Mouse (Mus musculus) erythroblast, embryonic 14.5 days (primary cell): Measurements from ENCODE around the gene Mog. TPM values are rescaled to one million over a fixed set of nuclear protein-coding genes. Genes with fewer than 3 reads are reported as not detected.
"Not testable (repeated sequence)": the region's sequence is repeated elsewhere in the genome, so short reads cannot be mapped to it uniquely, and the experiment has no call there.

Experiments used
- H3K27me3 ChIP-seq: 2 replicates; pipeline ENCODE4 v1.6.1; 2012; ENCODE audit warnings: inconsistent platforms; ENCODE audit not compliant: control insufficient read depth
- H3K36me3 ChIP-seq: 2 replicates; pipeline ENCODE4 v1.6.1; 2012; ENCODE audit warnings: mild to moderate bottlenecking, inconsistent platforms; ENCODE audit not compliant: control insufficient read depth
- H3K4me1 ChIP-seq: 2 replicates; pipeline ENCODE4 v1.6.1; 2012; ENCODE audit warnings: inconsistent platforms; ENCODE audit not compliant: control insufficient read depth
- H3K4me3 ChIP-seq: replicated peaks from 2 replicates; pipeline ENCODE3; 2012; ENCODE audit warnings: moderate library complexity, mild to moderate bottlenecking, inconsistent platforms
- H3K9me3 ChIP-seq: 2 replicates; pipeline ENCODE4 v1.6.1; 2012; ENCODE audit warnings: low read length, inconsistent platforms, mixed read lengths; ENCODE audit not compliant: control insufficient read depth
- GATA1 ChIP-seq: IDR thresholded peaks from 2 replicates; pipeline ENCODE4 v1.6.1; 2012; ENCODE audit warnings: low read length, inconsistent platforms, mixed read lengths
- TAL1 ChIP-seq: IDR thresholded peaks from 3 replicates; pipeline ENCODE4 v1.6.1; 2012; ENCODE audit warnings: low read length, inconsistent platforms, mixed read lengths
- polyA plus RNA-seq: library from polyadenylated mRNA; stranded (reverse); fragments of >175 nt; gene quantifications from 2 replicates; pipeline ENCODE4 v1.2.3, GENCODE M21; 2012

Mog gene
- polyA plus RNA-seq, 1 experiment = not detected

DNA sequence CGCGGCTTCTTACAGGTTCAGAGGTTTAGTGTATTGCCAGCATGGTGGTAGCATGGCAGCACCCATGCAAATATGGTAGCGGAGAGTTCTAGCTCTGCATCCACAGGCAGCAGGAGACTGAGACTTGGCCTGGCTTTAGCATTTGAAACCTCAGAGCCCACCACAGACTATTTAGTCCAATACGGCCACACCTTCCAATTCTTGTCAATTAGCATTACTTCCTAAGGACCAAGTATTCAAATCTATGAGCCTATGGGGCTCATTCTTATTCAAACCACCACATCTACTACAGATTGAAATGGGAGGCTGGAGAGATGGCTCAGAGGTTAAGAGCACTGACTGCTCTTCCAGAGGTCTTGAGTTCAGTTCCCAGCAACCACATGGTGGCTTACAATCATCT, 4.3 kb upstream of the Mog start:
- H3K9me3 ChIP-seq = no peaks in the 10 kb centered on the region
- H3K27me3 ChIP-seq = no peaks in the 10 kb centered on the region
- no peak for TF ChIP-seq GATA1
- no peak for TF ChIP-seq TAL1
- no peak overlapping the region for H3K4me3 ChIP-seq
- no peaks in the 10 kb centered on the region for H3K36me3 ChIP-seq
- H3K4me1 ChIP-seq = peaks cover 6% of the 10 kb centered on the region

DNA sequence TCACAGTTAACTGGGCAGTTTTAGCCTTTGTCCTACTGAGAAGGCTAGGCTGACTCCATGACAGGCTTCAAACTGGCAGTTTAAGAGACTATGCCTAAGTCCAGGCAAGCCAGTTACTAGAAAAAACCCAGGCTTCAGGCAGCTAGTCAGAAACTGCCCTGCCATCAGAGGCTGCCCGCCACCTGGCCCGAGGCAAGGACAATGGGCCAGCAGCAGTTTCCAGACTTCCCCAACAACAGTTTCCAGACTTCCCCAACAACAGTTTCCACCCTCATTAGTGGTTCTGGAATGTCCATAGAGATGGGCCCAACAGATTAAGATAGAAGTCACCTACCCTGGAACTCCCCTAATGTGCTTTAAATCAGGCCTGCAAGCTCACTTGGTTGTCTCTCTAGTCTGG, 3.2 kb upstream of the Mog start:
- no peak for TF ChIP-seq TAL1
- no peak for TF ChIP-seq GATA1
- H3K9me3 ChIP-seq = no peaks in the 10 kb centered on the region
- no peak overlapping the region for H3K4me3 ChIP-seq
- H3K36me3 ChIP-seq = no peaks in the 10 kb centered on the region
- no peaks in the 10 kb centered on the region for H3K27me3 ChIP-seq
- H3K4me1 ChIP-seq = peaks cover 6% of the 10 kb centered on the region

DNA sequence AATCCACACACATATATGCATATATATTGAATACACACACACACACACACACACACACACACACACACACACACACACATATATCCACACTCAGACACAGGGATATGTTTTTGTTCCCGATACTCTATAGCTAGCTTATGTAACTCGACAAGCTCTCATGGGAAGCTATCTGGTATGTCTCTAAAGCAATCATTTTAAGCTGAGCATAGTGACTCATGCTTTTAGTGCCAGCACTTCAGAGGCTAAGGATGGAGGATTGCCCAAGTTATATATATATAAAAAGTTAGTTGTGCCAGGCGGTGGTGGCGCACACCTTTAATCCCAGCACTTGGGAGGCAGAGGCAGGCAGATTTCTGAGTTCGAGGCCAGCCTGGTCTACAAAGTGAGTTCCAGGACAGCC, 4.0 kb downstream of the Mog start:
- not testable (repeated sequence) for H3K4me3 ChIP-seq, H3K4me1 ChIP-seq, H3K36me3 ChIP-seq, H3K9me3 ChIP-seq, H3K27me3 ChIP-seq

DNA sequence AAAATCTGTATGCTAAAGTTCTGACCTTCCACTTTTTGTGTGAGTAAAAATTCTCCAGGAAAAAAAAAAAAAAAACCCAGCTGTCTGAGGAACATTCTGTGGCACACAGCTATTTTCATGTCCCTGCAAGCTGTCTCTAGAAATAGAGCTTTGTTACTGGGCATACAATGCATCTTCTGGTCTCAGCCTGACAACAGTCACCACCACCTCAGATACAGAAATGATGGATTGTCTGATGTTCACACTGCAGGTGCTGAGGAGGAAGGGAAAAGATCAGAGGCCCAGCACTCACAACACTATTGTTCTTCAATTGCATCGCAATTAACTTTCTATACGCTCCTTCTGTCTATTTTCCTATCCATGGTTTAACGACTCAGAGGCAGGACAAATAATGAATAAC, 4.9 kb downstream of the Mog start:
- Histone ChIP-seq H3K4me3 (no peak overlapping the region), H3K36me3 (no peaks in the 10 kb centered on the region), H3K27me3 (no peaks in the 10 kb centered on the region), H3K4me1 (no peaks in the 10 kb centered on the region), H3K9me3 (no peaks in the 10 kb centered on the region)
- TF ChIP-seq GATA1 (no peak), TAL1 (no peak)

DNA sequence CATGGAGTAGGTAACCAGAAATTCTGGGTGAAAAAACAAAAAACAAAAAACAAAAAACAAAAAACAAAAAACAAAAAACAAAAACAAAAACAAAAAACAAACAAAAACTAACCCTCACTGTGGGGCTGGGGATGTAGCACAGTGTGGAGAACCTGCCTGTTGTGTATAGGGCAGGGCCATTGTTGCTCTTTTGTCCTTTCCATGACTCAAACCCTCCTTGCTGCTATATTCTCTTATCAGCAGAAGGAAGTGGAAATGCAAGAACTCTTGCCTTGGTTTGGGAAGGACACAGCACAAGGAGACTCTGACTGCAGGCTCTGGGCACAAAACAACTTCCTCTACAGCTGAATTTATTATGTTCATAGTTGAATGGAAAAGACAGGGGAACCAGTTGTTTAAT, 6.9 kb downstream of the Mog start:
- H3K27me3 ChIP-seq = no peaks in the 10 kb centered on the region
- no peaks in the 10 kb centered on the region for H3K36me3 ChIP-seq
- no peaks in the 10 kb centered on the region for H3K9me3 ChIP-seq
- H3K4me3 ChIP-seq = no peak overlapping the region
- no peaks in the 10 kb centered on the region for H3K4me1 ChIP-seq
- TF ChIP-seq GATA1 (no peak), TAL1 (no peak)

DNA sequence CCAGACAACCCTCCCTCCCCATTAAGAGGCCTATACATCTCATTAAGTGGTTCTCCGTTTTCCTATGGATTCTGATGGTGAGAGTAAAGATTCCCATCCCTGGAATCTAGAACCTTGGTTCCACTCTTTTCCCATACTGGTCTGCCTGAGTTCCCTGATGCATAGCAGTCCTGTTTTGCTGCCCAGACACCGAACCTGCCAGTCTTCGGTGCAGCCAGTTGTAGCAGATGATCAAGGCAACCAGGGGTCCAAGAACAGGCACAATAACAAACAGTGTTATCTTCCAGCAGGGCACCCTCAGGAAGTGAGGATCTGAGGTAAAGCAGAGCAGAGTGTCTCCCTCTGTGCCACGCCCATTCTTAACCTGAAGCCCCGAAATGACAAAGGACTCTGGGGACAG, 11.1 kb downstream of the Mog start:
- Histone ChIP-seq H3K4me1 (no peaks in the 10 kb centered on the region), H3K27me3 (no peaks in the 10 kb centered on the region), H3K36me3 (no peaks in the 10 kb centered on the region), H3K4me3 (no peak overlapping the region), H3K9me3 (no peaks in the 10 kb centered on the region)
- TF ChIP-seq TAL1 = no peak
- TF ChIP-seq GATA1 = no peak

DNA sequence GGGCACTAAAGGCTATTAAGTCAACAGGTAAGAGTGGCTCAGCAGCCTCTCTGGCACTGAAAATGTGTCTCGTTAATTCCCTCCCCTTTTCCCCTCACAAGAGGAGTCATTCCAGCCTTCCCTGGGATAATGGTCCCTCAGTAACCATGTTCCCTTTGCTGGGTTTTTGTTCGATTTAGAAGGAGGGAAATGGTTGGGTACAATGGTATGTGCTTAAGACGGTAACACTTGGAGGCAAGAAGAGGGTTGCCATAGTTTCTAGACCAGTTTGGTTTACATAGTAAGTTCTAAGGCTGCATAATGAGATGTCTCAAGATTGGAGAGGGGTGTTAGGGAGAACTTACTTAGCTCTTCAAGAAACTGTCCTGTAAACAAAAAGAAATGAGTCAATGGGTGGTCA, 11.5 kb downstream of the Mog start:
- Histone ChIP-seq H3K9me3 (no peaks in the 10 kb centered on the region), H3K27me3 (no peaks in the 10 kb centered on the region), H3K36me3 (no peaks in the 10 kb centered on the region), H3K4me1 (no peaks in the 10 kb centered on the region), H3K4me3 (no peak overlapping the region)
- TF ChIP-seq GATA1 = no peak
- no peak for TF ChIP-seq TAL1

DNA sequence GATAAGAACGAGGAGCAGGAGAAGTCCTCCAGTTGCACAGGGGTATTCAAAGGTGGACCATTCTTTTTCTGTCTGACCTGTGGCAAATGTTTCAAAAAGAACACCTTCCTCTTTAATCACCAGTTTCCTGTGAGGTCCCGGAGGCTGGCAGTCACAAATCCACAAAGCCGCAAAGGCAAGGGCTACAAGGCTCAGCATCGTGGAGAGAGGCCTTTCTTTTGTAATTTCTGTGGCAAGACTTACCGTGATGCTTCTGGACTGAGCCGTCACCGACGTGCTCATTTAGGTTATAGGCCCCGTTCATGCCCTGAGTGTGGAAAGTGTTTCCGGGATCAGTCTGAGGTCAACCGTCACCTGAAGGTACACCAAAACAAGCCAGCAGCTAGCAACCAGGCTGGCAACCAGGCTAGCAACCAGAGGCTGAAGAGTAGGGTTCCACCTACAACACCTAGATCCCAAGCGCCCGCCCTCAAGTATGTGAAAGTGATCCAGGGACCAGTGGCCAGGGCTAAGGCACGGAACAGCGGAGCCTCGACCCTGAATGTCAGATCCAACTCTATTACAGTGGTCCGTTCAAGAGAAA, 13.6 kb downstream of the Mog start:
- Histone ChIP-seq H3K4me1 (no peaks in the 10 kb centered on the region), H3K27me3 (no peaks in the 10 kb centered on the region), H3K36me3 (no peaks in the 10 kb centered on the region), H3K9me3 (no peaks in the 10 kb centered on the region), H3K4me3 (no peak overlapping the region)
- TF ChIP-seq GATA1 (no peak), TAL1 (no peak)

DNA sequence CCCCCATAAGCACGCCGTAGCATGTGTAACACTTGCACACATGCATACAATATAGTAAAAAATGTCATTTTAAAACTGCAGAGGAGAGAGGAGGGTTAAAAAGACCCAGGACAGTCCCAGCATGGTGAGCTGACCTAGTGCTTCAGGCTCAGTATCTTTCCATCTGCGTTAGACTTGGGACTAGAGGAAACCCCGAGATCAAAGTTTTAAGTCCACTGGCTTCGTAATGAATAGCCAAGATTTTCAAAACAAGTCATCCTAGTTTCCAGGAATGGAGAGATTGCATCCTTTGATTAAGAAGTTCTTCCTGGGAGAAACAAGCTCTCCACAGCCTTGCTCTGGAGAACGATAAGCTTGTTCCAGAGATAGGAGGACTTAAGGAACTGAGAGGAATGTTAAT, 15.0 kb downstream of the Mog start:
- no peaks in the 10 kb centered on the region for H3K9me3 ChIP-seq
- TF ChIP-seq TAL1 (no peak), GATA1 (no peak)
- peaks cover 11% of the 10 kb centered on the region for H3K27me3 ChIP-seq
- no peaks in the 10 kb centered on the region for H3K4me1 ChIP-seq
- no peak overlapping the region for H3K4me3 ChIP-seq
- H3K36me3 ChIP-seq = no peaks in the 10 kb centered on the region

DNA sequence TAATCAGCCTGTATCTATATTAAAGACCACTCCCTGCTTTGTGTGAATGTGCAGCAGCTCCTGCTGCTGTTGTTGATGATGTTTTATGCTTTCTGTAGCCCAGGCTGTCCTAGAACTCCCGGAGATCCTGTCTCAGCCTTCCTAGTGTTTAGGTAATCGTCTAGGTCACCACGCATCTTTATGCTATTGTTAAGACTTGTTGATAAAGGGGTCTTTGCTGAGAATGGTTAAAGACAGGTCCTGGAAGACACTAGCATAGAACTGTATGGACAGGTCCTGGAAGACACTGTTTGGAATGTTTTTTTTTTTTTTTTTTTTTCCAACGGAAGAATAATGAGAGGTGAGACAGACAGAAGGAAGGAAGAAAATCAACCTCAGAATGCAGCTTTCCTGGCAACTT, 19.8 kb downstream of the Mog start:
- no peaks in the 10 kb centered on the region for H3K4me1 ChIP-seq
- TF ChIP-seq TAL1 (no peak), GATA1 (no peak)
- H3K36me3 ChIP-seq = no peaks in the 10 kb centered on the region
- H3K27me3 ChIP-seq = peaks cover 28% of the 10 kb centered on the region
- H3K9me3 ChIP-seq = no peaks in the 10 kb centered on the region
- no peak overlapping the region for H3K4me3 ChIP-seq
